Mouse (Mus musculus) G1E (cell line): ENCODE results near the gene Pus3. TPM values are rescaled to one million over a fixed set of nuclear protein-coding genes. Genes with fewer than 3 reads are reported as not detected.

Source experiments
- ATAC-seq: 2 replicates; pipeline ENCODE4 v1.8.0; 2016; ENCODE audit warnings: mild to moderate bottlenecking; ENCODE audit not compliant: insufficient number of reproducible peaks, poor library complexity, low FRiP score, severe bottlenecking; ENCODE audit errors: extremely low read depth
- DNase-seq: peaks from one replicate; pipeline ENCODE4 v3.0.0; 2012; ENCODE audit warnings: low spot score
- H3K27me3 ChIP-seq: 2 replicates; pipeline ENCODE4 v1.6.1; 2012; ENCODE audit warnings: mild to moderate bottlenecking, low read length, inconsistent platforms; ENCODE audit not compliant: insufficient read depth
- H3K36me3 ChIP-seq: replicated peaks from 2 replicates; pipeline ENCODE3; 2012; ENCODE audit warnings: mild to moderate bottlenecking, inconsistent platforms
- H3K4me1 ChIP-seq: 2 replicates; pipeline ENCODE4 v1.6.1; 2012; ENCODE audit warnings: low read depth, low read length, inconsistent platforms, mixed read lengths; ENCODE audit not compliant: insufficient read depth
- H3K4me3 ChIP-seq: 2 replicates; pipeline ENCODE4 v1.5.1; 2012; ENCODE audit warnings: low read depth, mild to moderate bottlenecking, inconsistent platforms, low read length, moderate library complexity, mixed read lengths
- H3K9me3 ChIP-seq: replicated peaks from 2 replicates; pipeline ENCODE4 v1.6.1; 2012; ENCODE audit warnings: inconsistent platforms
- CTCF ChIP-seq: IDR thresholded peaks from 2 replicates; pipeline ENCODE4 v1.5.1; 2012; ENCODE audit warnings: low read depth, low read length, inconsistent platforms, mixed read lengths
- GATA1 ChIP-seq: IDR thresholded peaks from 2 replicates; pipeline ENCODE4 v1.6.1; 2012; ENCODE audit warnings: borderline replicate concordance, low read length, inconsistent platforms, mixed read lengths
- GATA2 ChIP-seq: IDR thresholded peaks from 2 replicates; pipeline ENCODE4 v1.6.1; 2012; ENCODE audit warnings: low read depth, low read length, inconsistent platforms, borderline replicate concordance
- POLR2AphosphoS5 ChIP-seq: IDR thresholded peaks from 2 replicates; pipeline ENCODE4 v1.6.1; 2012; ENCODE audit warnings: low read depth, low read length, inconsistent platforms; ENCODE audit not compliant: insufficient replicate concordance
- TAL1 ChIP-seq: conservative IDR thresholded peaks from 2 replicates; pipeline ENCODE4 v1.6.1; 2012; ENCODE audit warnings: low read depth, low read length, inconsistent platforms, mixed read lengths
- polyA plus RNA-seq: library from polyadenylated mRNA; stranded (reverse); fragments of >175 nt; gene quantifications from 2 replicates; pipeline ENCODE4 v1.2.3, GENCODE M21; 2012
- total RNA-seq, 2 experiments: library from RNA; stranded (forward) in 1 of 2; stranded (reverse) in 1 of 2; fragments of 200-1000 nt in 1 of 2; fragments of >200 nt in 1 of 2; fragmentation: Nextera tagmentation in 1 of 2; gene quantifications; 2 replicates each; pipeline ENCODE4 v1.2.3; 2014 to 2017

Pus3 gene
- total and polyA plus RNA-seq, 3 experiments = 1.6 to 57.3 (median 52.1) TPM

DNA sequence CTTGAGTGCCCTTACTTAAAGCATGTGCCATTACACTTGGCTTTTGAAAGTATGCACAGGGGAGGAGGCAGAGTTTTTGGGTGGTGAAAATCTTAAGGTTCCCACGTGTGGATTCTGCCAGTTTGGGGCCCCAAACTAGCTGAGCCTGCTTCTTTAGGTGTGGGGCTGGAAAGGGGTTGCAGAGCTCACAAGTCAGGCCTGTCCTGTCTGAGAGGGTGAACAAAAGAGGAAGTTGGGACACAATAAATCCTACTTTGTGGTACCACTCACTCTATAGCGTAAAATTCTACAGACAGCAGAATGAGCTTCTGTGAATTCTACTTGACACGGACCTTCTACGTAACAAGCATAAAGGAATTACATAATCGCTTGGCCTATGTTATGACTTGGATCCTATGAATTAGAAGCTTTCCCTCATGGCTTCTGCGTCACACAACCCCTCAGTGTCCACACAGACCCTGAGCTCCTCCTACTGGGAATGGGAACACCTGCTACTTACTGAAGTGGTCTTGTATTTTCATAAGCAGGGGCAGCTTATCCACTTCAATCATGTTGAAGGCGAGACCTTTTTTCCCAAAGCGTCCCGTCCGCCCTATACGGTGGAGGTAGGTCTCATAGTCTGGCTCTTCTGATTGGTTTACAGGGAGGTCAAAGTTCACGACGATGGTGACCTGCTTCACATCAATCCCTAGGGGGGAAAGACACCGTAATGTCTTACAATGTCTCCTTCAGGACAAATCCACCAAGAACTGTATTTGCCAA lies 15.1 kb upstream of the Pus3 start:
- DNase-seq (no peak), ATAC-seq (no peak)
- Histone ChIP-seq H3K27me3 (peaks cover 23% of the 10 kb centered on the region; the same call in 1 of the 2 replicates), H3K4me3 (no peak overlapping the region), H3K36me3 (no peaks in the 10 kb centered on the region), H3K9me3 (no peaks in the 10 kb centered on the region), H3K4me1 (no peaks in the 10 kb centered on the region)
- TF ChIP-seq TAL1 (no peak), POLR2AphosphoS5 (no peak), GATA2 (no peak), GATA1 (no peak), CTCF (no peak)

DNA sequence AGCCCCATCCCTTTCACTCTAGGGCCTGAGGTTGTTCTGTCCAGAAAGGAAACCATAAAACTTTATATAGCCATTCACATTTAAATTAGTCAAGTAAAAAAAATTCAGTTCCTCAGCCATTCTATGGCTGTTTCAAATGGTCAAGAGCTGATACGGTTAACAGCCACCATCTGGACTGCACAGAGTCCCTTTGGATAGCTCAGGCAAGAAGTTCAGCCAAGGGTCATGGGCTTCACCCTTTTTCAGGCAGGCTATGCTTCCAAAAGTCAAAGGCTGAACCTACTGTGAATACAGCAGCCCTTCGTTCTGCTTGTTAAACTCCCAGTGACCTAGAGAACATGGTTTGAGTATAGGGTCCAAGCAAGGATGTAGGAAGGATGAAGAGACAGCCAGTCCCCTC lies 13.7 kb upstream of the Pus3 start:
- Histone ChIP-seq H3K4me3 (no peak overlapping the region), H3K36me3 (no peaks in the 10 kb centered on the region), H3K4me1 (no peaks in the 10 kb centered on the region), H3K9me3 (no peaks in the 10 kb centered on the region), H3K27me3 (peaks cover 25% of the 10 kb centered on the region; the same call in 1 of the 2 replicates)
- ATAC-seq (no peak), DNase-seq (no peak)
- TF ChIP-seq TAL1 (no peak), CTCF (no peak), POLR2AphosphoS5 (no peak), GATA2 (no peak), GATA1 (no peak)

DNA sequence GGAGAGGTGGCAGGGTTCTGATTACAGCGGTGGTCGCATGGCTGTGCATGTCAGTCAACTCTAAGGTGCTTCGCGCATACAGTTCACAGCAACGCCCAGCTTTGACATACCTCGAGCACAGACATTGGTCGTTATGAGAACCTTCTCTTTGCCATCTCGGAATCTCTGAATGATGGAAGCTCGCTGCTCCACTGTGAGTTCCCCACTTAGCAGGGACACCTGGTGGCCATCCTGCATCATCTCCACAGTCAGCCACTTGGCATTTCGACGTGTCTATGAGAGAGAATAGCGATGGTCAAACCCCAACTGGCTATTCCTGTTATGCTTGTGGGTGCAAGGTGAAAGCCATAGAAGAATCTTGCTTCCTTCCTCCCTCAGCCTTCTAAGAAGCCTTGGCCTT lies 12.7 kb upstream of the Pus3 start:
- Histone ChIP-seq H3K4me1 (no peaks in the 10 kb centered on the region), H3K9me3 (no peaks in the 10 kb centered on the region), H3K4me3 (no peak overlapping the region), H3K36me3 (no peaks in the 10 kb centered on the region), H3K27me3 (peaks cover 21% of the 10 kb centered on the region; the same call in 1 of the 2 replicates)
- DNase-seq (no peak), ATAC-seq (no peak)
- TF ChIP-seq GATA2 (no peak), TAL1 (no peak), POLR2AphosphoS5 (no peak)

DNA sequence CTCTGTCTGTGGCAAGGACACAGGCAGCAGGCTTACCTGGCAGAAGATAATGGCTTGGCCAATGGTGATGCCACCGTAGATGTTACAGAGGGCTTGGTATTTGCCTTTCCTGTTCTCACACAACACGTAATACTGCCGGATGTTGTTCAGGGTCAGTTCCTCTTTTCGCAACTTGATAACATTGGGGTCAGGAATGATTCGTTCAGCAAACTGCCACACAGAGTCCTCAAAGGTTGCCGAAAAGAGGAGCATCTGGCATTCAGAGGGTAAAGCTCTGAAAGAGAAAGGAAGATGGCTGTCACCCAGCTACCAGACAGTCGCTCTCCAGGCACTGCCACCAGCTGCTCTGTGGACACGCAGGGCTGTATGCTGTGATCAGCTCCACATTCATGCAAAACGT lies 11.7 kb upstream of the Pus3 start:
- DNase-seq (no peak), ATAC-seq (no peak)
- no peaks in the 10 kb centered on the region for H3K4me1 ChIP-seq
- H3K27me3 ChIP-seq = peaks cover 22% of the 10 kb centered on the region; the same call in 1 of the 2 replicates
- TF ChIP-seq GATA2 = no peak
- no peak for TF ChIP-seq GATA1
- no peak for TF ChIP-seq CTCF
- no peak for TF ChIP-seq POLR2AphosphoS5
- no peaks in the 10 kb centered on the region for H3K9me3 ChIP-seq
- H3K36me3 ChIP-seq = no peaks in the 10 kb centered on the region
- H3K4me3 ChIP-seq = no peak overlapping the region

DNA sequence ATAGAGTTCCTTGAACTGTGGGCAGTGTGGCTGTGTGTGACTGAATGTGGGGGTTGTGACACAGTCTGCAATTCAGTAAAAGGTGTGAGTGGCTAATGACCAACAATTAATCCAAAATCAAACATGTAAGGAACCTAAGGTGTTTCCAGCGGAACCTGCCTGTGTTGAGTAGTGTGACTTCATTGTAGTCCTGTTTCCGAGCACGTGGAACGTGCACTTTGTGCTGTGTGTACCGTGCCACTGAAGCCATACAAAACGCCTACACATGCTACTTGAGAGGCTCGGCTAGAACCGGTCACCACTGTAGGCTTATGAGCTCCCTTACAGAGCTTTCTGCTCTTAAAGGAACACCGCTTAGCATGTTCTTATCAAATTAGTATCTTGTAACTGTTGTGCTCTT lies 9.9 kb upstream of the Pus3 start:
- no peak for DNase-seq
- Histone ChIP-seq H3K4me1 (no peaks in the 10 kb centered on the region), H3K4me3 (no peak overlapping the region), H3K36me3 (no peaks in the 10 kb centered on the region), H3K27me3 (peaks cover 23% of the 10 kb centered on the region), H3K9me3 (no peaks in the 10 kb centered on the region)
- ATAC-seq = no peak
- TF ChIP-seq TAL1 (no peak), CTCF (no peak), GATA2 (no peak), GATA1 (no peak), POLR2AphosphoS5 (no peak)

DNA sequence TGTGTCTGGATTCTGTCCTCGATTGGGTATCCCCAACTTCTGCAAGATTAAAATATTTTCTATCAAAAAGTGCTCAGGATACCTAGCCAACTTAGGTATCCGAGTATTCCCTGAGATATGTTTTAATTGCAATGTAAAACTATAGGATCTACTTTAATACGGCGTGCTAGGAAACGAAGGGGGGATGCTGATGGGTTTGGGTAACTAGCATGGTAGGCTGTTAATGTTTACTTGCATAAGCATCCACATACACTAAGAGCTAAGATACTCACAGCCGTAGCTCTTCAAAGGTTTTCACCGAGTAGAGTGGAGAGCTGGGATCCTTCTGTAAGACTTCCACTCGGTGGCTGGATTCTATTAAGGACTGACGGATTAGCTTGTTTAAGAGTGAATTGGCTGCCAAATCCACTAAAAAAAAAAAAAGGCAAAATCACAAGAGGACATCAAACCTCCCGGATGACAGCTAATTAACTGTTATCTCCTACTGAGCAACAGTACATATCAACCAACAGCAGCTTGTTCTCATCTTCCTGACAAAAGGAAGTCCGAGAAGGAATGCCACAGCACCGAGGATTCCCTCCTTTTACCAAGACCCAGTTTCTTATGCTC lies 1.8 kb upstream of the Pus3 start:
- DNase-seq (no peak), ATAC-seq (no peak)
- no peaks in the 10 kb centered on the region for H3K9me3 ChIP-seq
- H3K27me3 ChIP-seq = peaks cover 34% of the 10 kb centered on the region
- TF ChIP-seq GATA1 = no peak
- TF ChIP-seq GATA2 = no peak
- TF ChIP-seq TAL1 = no peak
- no peak for TF ChIP-seq CTCF
- TF ChIP-seq POLR2AphosphoS5 = no peak
- H3K36me3 ChIP-seq = peaks cover 8% of the 10 kb centered on the region
- no peak overlapping the region for H3K4me3 ChIP-seq
- H3K4me1 ChIP-seq = peaks cover 20% of the 10 kb centered on the region
